Mouse (Mus musculus) intestine, embryonic 16.5 days (tissue): ENCODE measurements at regions not wholly inside any gene's neighbourhood (a gene's known extent, or its start where the extent isn't known, plus 50 kb on each side); places are given as distances from the start of the nearest gene placed in this dataset.
"Not testable (repeated sequence)": the region's sequence is repeated elsewhere in the genome, so short reads cannot be mapped to it uniquely, and the experiment has no call there.

ENCODE experiments used
- ATAC-seq: fragments of 200-750 bp; cut with Nextera tagmentation; 2 replicates; pipeline ENCODE4 v1.8.0; 2017; ENCODE audit warnings: moderate TSS enrichment, moderate library complexity
- H3K27ac ChIP-seq: fragments of 300-500 bp; sonication (generic); 2 replicates; pipeline ENCODE4 v1.5.1; 2014; ENCODE audit warnings: mild to moderate bottlenecking, low read length
- H3K27me3 ChIP-seq: fragments of 300-500 bp; sonication (generic); replicated peaks from 2 replicates; pipeline ENCODE4 v1.6.1; 2014; ENCODE audit warnings: low read length, control low read depth, mixed read lengths; ENCODE audit not compliant: control insufficient read depth, insufficient read depth
- H3K36me3 ChIP-seq: fragments of 300-500 bp; sonication (generic); 2 replicates; pipeline ENCODE4 v1.6.1; 2014; ENCODE audit warnings: low read length, control low read depth; ENCODE audit not compliant: control insufficient read depth, insufficient read depth
- H3K4me1 ChIP-seq: fragments of 300-500 bp; sonication (generic); 2 replicates; pipeline ENCODE4 v1.6.1; 2014; ENCODE audit warnings: low read length, control low read depth, mixed read lengths; ENCODE audit not compliant: control insufficient read depth, insufficient read depth
- H3K4me2 ChIP-seq: fragments of 300-500 bp; sonication (generic); 2 replicates; pipeline ENCODE4 v1.6.1; 2014; ENCODE audit warnings: low read depth, low read length, control low read depth
- H3K4me3 ChIP-seq: fragments of 300-500 bp; sonication (generic); 2 replicates; pipeline ENCODE4 v1.5.1; 2014; ENCODE audit warnings: mild to moderate bottlenecking, low read length
- H3K9ac ChIP-seq: fragments of 300-500 bp; sonication (generic); 2 replicates; pipeline ENCODE4 v1.6.1; 2014; ENCODE audit warnings: low read depth, low read length
- H3K9me3 ChIP-seq: fragments of 300-500 bp; sonication (generic); 2 replicates; pipeline ENCODE4 v1.6.1; 2016; ENCODE audit warnings: low read length, control low read depth; ENCODE audit not compliant: control insufficient read depth
- WGBS: fragments of 180-500 bp; shearing (Covaris S2); extraction: QIAGEN DNeasy Blood & Tissue Kit; methylation state at CpG from one replicate; pipeline ENCODE4 v1.1.7; 2014; 5-methylcytosine and 5-hydroxymethylcytosine counted together

- 57% methylated on average over 1 of the region's 1 CpGs for WGBS
- Histone ChIP-seq H3K9ac (no peak overlapping the region), H3K4me1 (no peaks in the 10 kb centered on the region), H3K4me3 (no peak overlapping the region), H3K27me3 (no peaks in the 10 kb centered on the region), H3K27ac (no peak overlapping the region), H3K9me3 (no peaks in the 10 kb centered on the region), H3K36me3 (no peaks in the 10 kb centered on the region), H3K4me2 (no peak overlapping the region)
- ATAC-seq, result no peak
These were observed 385.3 kb upstream of the Tnc start for GRCm38 (mm10) chr4:64432097-64432496.

- H3K27ac ChIP-seq, result no peak overlapping the region
- no peak overlapping the region for H3K4me3 ChIP-seq
- 44% methylated on average over 13 of the region's 13 CpGs for WGBS
- no peaks in the 10 kb centered on the region for H3K36me3 ChIP-seq
- H3K4me2 ChIP-seq, result no peak overlapping the region
- no peaks in the 10 kb centered on the region for H3K9me3 ChIP-seq
- peak; percentile 28; the same call in 1 of the 2 replicates for ATAC-seq
- H3K27me3 ChIP-seq, result no peaks in the 10 kb centered on the region
- H3K9ac ChIP-seq, result no peak overlapping the region
- no peaks in the 10 kb centered on the region for H3K4me1 ChIP-seq
These were observed 391.2 kb upstream of the Tnc start for GRCm38 (mm10) chr4:64437744-64438594.

GRCm38 (mm10) chr4:64451442-64451841, 404.6 kb upstream of the Tnc start:
- H3K9me3 ChIP-seq, result no peaks in the 10 kb centered on the region
- no peaks in the 10 kb centered on the region for H3K4me1 ChIP-seq
- no peak overlapping the region for H3K27ac ChIP-seq
- ATAC-seq, result no peak
- H3K9ac ChIP-seq, result no peak overlapping the region
- no peaks in the 10 kb centered on the region for H3K36me3 ChIP-seq
- no peak overlapping the region for H3K4me3 ChIP-seq
- 25% methylated on average over 1 of the region's 1 CpGs for WGBS
- H3K27me3 ChIP-seq, result no peaks in the 10 kb centered on the region
- H3K4me2 ChIP-seq, result no peak overlapping the region

GRCm38 (mm10) chr4:64451946-64452345, 405.1 kb upstream of the Tnc start:
- no peak overlapping the region for H3K4me2 ChIP-seq
- H3K4me1 ChIP-seq, result no peaks in the 10 kb centered on the region
- no peak for ATAC-seq
- H3K9me3 ChIP-seq, result no peaks in the 10 kb centered on the region
- no peak overlapping the region for H3K27ac ChIP-seq
- no peaks in the 10 kb centered on the region for H3K27me3 ChIP-seq
- WGBS, result 40% methylated on average over 1 of the region's 1 CpGs
- no peaks in the 10 kb centered on the region for H3K36me3 ChIP-seq
- no peak overlapping the region for H3K9ac ChIP-seq
- H3K4me3 ChIP-seq, result no peak overlapping the region

- 94% methylated on average over 1 of the region's 1 CpGs for WGBS
- H3K27me3 ChIP-seq, result no peaks in the 10 kb centered on the region
These were observed 445.6 kb upstream of the Tnc start for GRCm38 (mm10) chr4:64492260-64492962.

DNA sequence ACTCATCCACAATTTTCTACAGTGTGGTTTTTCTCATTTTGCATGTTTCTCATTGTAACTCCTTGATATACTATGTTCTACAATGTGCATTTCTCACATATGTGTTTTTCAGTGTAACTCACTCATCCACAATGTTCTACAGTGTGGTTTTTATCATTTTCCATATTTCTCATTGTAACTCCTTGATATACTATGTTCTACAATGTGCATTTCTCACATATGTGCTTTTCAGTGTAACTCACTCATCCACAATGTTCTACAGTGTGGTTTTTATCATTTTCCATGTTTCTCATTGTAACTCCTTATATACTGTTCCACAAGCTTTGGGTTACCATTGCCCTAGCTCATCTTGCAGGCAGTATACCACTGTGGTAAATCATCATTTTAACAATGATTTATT, 450.9 kb upstream of the Tnc start:
- H3K9me3 ChIP-seq, H3K4me2 ChIP-seq, H3K36me3 ChIP-seq, H3K27ac ChIP-seq, H3K4me1 ChIP-seq, H3K27me3 ChIP-seq, H3K9ac ChIP-seq, H3K4me3 ChIP-seq: not testable (repeated sequence)
- ATAC-seq, result peak; percentile 84

More at GRCm38 (mm10) chr4:64492260-64492962, 445.6 kb upstream of the Tnc start:
- Histone ChIP-seq H3K9ac (no peak overlapping the region), H3K9me3 (no peaks in the 10 kb centered on the region), H3K4me2 (no peak overlapping the region), H3K36me3 (no peaks in the 10 kb centered on the region), H3K4me1 (no peaks in the 10 kb centered on the region), H3K27ac (no peak overlapping the region), H3K4me3 (no peak overlapping the region)
- ATAC-seq, result no peak

DNA sequence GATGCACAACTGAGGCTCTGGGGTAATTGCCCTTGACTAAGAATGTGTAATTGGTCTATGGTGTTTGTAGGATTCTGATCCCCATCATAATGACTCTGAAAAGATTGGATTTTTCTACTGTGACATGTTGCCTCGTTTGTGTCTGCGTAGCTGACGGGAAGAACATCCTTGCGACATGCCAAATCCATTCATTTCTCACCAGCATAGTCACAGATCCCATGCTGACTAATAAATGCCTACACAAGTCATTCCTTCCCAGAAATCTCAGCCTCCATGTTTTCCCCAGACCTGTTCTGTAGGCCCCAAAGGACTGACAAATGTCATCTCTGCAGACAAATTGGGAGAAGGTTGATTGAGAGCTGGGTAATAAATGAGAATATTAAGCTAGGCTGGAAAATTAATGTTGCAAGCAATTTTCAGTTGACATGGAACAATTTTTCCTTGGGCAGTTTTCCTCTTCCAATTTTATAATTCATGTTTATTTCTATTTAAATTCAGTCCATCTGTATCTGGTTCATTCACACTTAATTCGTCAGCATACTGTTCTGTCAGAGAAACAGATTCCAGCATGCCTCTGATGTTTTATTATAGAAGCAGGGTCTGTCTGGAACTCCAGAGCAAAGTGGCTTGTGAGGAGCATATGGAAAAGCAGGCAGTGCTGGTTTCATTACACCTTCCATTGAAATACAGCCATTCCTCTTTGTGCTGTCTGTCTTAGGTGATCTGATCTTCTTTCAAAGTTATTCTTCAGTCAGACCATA, 454.0 kb upstream of the Tnc start:
- H3K27me3 ChIP-seq, result no peaks in the 10 kb centered on the region
- H3K4me2 ChIP-seq, result no peak overlapping the region
- no peaks in the 10 kb centered on the region for H3K9me3 ChIP-seq
- no peak overlapping the region for H3K9ac ChIP-seq
- no peak overlapping the region for H3K4me3 ChIP-seq
- WGBS, result 88% methylated on average over 5 of the region's 5 CpGs
- H3K4me1 ChIP-seq, result no peaks in the 10 kb centered on the region
- ATAC-seq, result no peak
- no peak overlapping the region for H3K27ac ChIP-seq
- no peaks in the 10 kb centered on the region for H3K36me3 ChIP-seq

- H3K36me3 ChIP-seq, result no peaks in the 10 kb centered on the region
- no peaks in the 10 kb centered on the region for H3K9me3 ChIP-seq
- H3K4me2 ChIP-seq, result no peak overlapping the region
- no peak overlapping the region for H3K4me3 ChIP-seq
- no peak for ATAC-seq
- H3K27me3 ChIP-seq, result no peaks in the 10 kb centered on the region
- no peaks in the 10 kb centered on the region for H3K4me1 ChIP-seq
- no peak overlapping the region for H3K27ac ChIP-seq
- no peak overlapping the region for H3K9ac ChIP-seq
These were observed 475.1 kb upstream of the Tnc start for GRCm38 (mm10) chr4:64521883-64522282.

GRCm38 (mm10) chr4:64527724-64528332, 481.0 kb upstream of the Tnc start:
- ATAC-seq, result no peak
- Histone ChIP-seq H3K9ac (no peak overlapping the region), H3K27me3 (no peaks in the 10 kb centered on the region), H3K4me3 (no peak overlapping the region), H3K4me2 (no peak overlapping the region), H3K9me3 (no peaks in the 10 kb centered on the region), H3K36me3 (no peaks in the 10 kb centered on the region), H3K4me1 (no peaks in the 10 kb centered on the region), H3K27ac (no peak overlapping the region)
- 83% methylated on average over 4 of the region's 4 CpGs for WGBS
